Mouse (Mus musculus): ENCODE data around the gene Gm21981. TPM values are rescaled to one million over a fixed set of nuclear protein-coding genes. Genes with fewer than 3 reads are reported as not detected.

Gene Gm21981
- total and polyA plus RNA-seq, 3 experiments = 0.71 to 0.81 TPM; not detected in 1

GRCm38 (mm10) chr17:47694503-47695336, 465 bp upstream of the Gm21981 start, which contains the start of gene Prickle4 (continued):
- TF ChIP-seq ZMIZ1 (IDR thresholded peaks at IDR 0.05; ENCODE audit: low read depth, low read length) (no peak), POLR2AphosphoS5 (IDR thresholded peaks at IDR 0.05; ENCODE audit: borderline replicate concordance, low read depth, low read length) (no peak), MYC (IDR thresholded peaks at IDR 0.05; ENCODE audit: low read depth, low read length) (no peak), RAD21 (IDR thresholded peaks at IDR 0.05; ENCODE audit: low read depth, low read length) (peak; percentile 63), MAX (IDR thresholded peaks at IDR 0.05; ENCODE audit: low read length) (no peak), NRF1 (IDR thresholded peaks at IDR 0.05; ENCODE audit: insufficient read depth, low read depth, low read length, poor library complexity, severe bottlenecking) (peak; percentile 71), USF2 (IDR thresholded peaks at IDR 0.05; ENCODE audit: borderline replicate concordance in 1 of 2, insufficient read depth in 1 of 2, low read depth in 1 of 2, low read length in 2 of 2) (no peak), TCF12 (IDR thresholded peaks at IDR 0.05; ENCODE audit: low read depth, low read length) (no peak), MAFK (IDR thresholded peaks at IDR 0.05; ENCODE audit: borderline replicate concordance, low read depth, low read length) (no peak), NELFE (IDR thresholded peaks at IDR 0.05; ENCODE audit: low read depth, low read length) (0 out of 2 replicates have a peak, but pooled peaks have one; percentile 26), TAL1 (IDR thresholded peaks at IDR 0.05; ENCODE audit: low read length) (no peak), BHLHE40 (IDR thresholded peaks at IDR 0.05; ENCODE audit: borderline replicate concordance, low read depth, low read length) (no peak), POLR2AphosphoS2 (IDR thresholded peaks at IDR 0.05; ENCODE audit: low read length) (no peak), UBTF (IDR thresholded peaks at IDR 0.05; ENCODE audit: borderline replicate concordance, insufficient read depth, low read depth, low read length) (no peak), CHD2 (IDR thresholded peaks at IDR 0.05; ENCODE audit: low read length) (no peak), GABPA (IDR thresholded peaks at IDR 0.05; ENCODE audit: low read depth, low read length) (no peak)

- TF ChIP-seq TCF12 (IDR thresholded peaks at IDR 0.05; ENCODE audit: low read depth, low read length) = no peak
- no peak for TF ChIP-seq MXI1 (IDR thresholded peaks at IDR 0.05; ENCODE audit: low read depth, low read length)
- TF ChIP-seq KAT2A (conservative IDR thresholded peaks at IDR 0.05; ENCODE audit: low read depth, low read length) = no peak
- TF ChIP-seq MYB (IDR thresholded peaks at IDR 0.05; ENCODE audit: low read depth, low read length) = no peak
- TF ChIP-seq POLR2A (IDR thresholded peaks at IDR 0.05; ENCODE audit: control insufficient read depth in 1 of 2, insufficient read depth in 1 of 2, low read depth in 1 of 2, low read length in 2 of 2, poor library complexity in 1 of 2) = no peak
- no peak for TF ChIP-seq SIN3A (IDR thresholded peaks at IDR 0.05; ENCODE audit: low read length)
- no peak for TF ChIP-seq HCFC1 (IDR thresholded peaks at IDR 0.05; ENCODE audit: low read depth, low read length)
- no peak for TF ChIP-seq NRF1 (IDR thresholded peaks at IDR 0.05; ENCODE audit: insufficient read depth, low read depth, low read length, poor library complexity, severe bottlenecking)
- TF ChIP-seq TBP (IDR thresholded peaks at IDR 0.05; ENCODE audit: low read depth, low read length) = no peak
- TF ChIP-seq ZMIZ1 (IDR thresholded peaks at IDR 0.05; ENCODE audit: low read depth, low read length) = no peak
- TF ChIP-seq MAZ (IDR thresholded peaks at IDR 0.05; ENCODE audit: low read depth, low read length) = no peak
- no peak for TF ChIP-seq GABPA (IDR thresholded peaks at IDR 0.05; ENCODE audit: low read depth, low read length)
- TF ChIP-seq JUND (IDR thresholded peaks at IDR 0.05; ENCODE audit: low read depth, low read length) = no peak
- TF ChIP-seq CHD1 (IDR thresholded peaks at IDR 0.05; ENCODE audit: low read depth, low read length) = no peak
- no peak for TF ChIP-seq TAL1 (IDR thresholded peaks at IDR 0.05; ENCODE audit: low read length)
- TF ChIP-seq EP300 (IDR thresholded peaks at IDR 0.05; ENCODE audit: low read depth in 1 of 2, low read length in 2 of 2) = no peak
- no peak for TF ChIP-seq MYC (IDR thresholded peaks at IDR 0.05; ENCODE audit: low read depth, low read length)
- Histone ChIP-seq H3K9me3 (replicated peaks; ENCODE audit: insufficient read depth, low read length) (no peaks in the 10 kb centered on the region), H3K4me1 (ENCODE audit: control insufficient read depth in 1 of 2, insufficient read depth in 2 of 2, low read length in 2 of 2) (peaks cover 0 to 10% of the 10 kb centered on the region in 2 experiments; a peak in 3 of 4 replicates), H3K36me3 (ENCODE audit: control insufficient read depth in 1 of 2, insufficient read depth in 2 of 2, low read length in 2 of 2) (peaks cover 0 to 5% of the 10 kb centered on the region in 2 experiments; a peak in 2 of 4 replicates), H3K27me3 (ENCODE audit: control insufficient read depth in 1 of 2, insufficient read depth in 2 of 2, low read length in 2 of 2) (no peaks in the 10 kb centered on the region), H3K9ac (ENCODE audit: control insufficient read depth, low read depth, low read length, poor library complexity, severe bottlenecking) (peak overlapping the region; percentile 70), H3K27ac (ENCODE audit: control insufficient read depth, low read depth, low read length) (no peak overlapping the region), H3K4me3 (ENCODE audit: control insufficient read depth in 1 of 2, insufficient read depth in 1 of 2, low read depth in 2 of 2, low read length in 2 of 2) (peak overlapping the region; percentile 53 to 88), H3K79me2 (ENCODE audit: control insufficient read depth, insufficient read depth, low read length, poor library complexity) (no peaks in the 10 kb centered on the region; the same call in 1 of the 2 replicates)
- no peak for DNase-seq (ENCODE audit: low read depth, low spot score)
Measured at GRCm38 (mm10) chr17:47693671-47694441, 399 bp downstream of the Gm21981 start.
